Mouse (Mus musculus): ENCODE results near the gene Ift122. TPM values are rescaled to one million over a fixed set of nuclear protein-coding genes. Genes with fewer than 3 reads are reported as not detected.

The Ift122 gene
- polyA plus RNA-seq, 1 experiment, result 1.1 TPM

- TF ChIP-seq GATA1 (IDR thresholded peaks at IDR 0.05; ENCODE audit: borderline replicate concordance, low read length) (no peak), FLI1 (IDR thresholded peaks at IDR 0.05; ENCODE audit: low read length) (no peak)
- no peaks in the 10 kb centered on the region for H3K36me3 ChIP-seq (replicated peaks; ENCODE audit: low read length)
- no peak overlapping the region for H3K4me3 ChIP-seq (replicated peaks)
- H3K27me3 ChIP-seq (replicated peaks), result peaks cover 87% of the 10 kb centered on the region
- H3K9me3 ChIP-seq, result no peaks in the 10 kb centered on the region
- H3K4me1 ChIP-seq, result peaks cover 21% of the 10 kb centered on the region; the same call in 1 of the 2 replicates
These were observed 79.1 kb downstream of the Ift122 start for GRCm38 (mm10) chr6:115932391-115932790.

DNA sequence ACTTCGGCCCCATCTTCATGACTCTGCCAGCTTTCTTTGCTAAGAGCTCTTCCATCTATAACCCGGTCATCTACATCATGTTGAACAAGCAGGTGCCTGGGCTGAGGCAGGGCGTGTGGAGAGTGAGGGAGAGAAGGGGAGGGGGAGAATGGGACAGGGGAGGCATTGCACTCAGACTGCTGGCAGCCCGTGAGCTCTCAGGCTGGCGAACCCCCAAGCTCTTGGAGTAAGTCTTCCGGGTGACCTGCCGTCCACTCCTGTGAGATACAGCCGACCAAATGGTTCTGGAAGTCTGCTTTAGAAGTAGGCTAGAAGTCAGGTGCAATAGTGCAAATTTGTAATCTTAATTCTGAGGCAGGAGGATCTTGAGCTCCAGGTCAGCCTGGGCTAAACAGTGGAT is 82.3 kb downstream of the Ift122 start:
- H3K9me3 ChIP-seq, result peaks cover 10% of the 10 kb centered on the region; the same call in 1 of the 2 replicates
- H3K36me3 ChIP-seq (replicated peaks; ENCODE audit: low read length), result no peaks in the 10 kb centered on the region
- H3K4me1 ChIP-seq, result peaks cover 3% of the 10 kb centered on the region
- TF ChIP-seq GATA1 (IDR thresholded peaks at IDR 0.05; ENCODE audit: borderline replicate concordance, low read length) (no peak), FLI1 (IDR thresholded peaks at IDR 0.05; ENCODE audit: low read length) (no peak)
- H3K27me3 ChIP-seq (replicated peaks), result peaks cover 64% of the 10 kb centered on the region
- no peak overlapping the region for H3K4me3 ChIP-seq (replicated peaks)

GRCm38 (mm10) chr6:115938011-115938410 is 84.7 kb downstream of the Ift122 start:
- Histone ChIP-seq H3K27me3 (replicated peaks) (peaks cover 50% of the 10 kb centered on the region), H3K4me3 (replicated peaks) (no peak overlapping the region), H3K9me3 (peaks cover 10% of the 10 kb centered on the region; the same call in 1 of the 2 replicates), H3K4me1 (peaks cover 26% of the 10 kb centered on the region), H3K36me3 (replicated peaks; ENCODE audit: low read length) (no peaks in the 10 kb centered on the region)
- TF ChIP-seq FLI1 (IDR thresholded peaks at IDR 0.05; ENCODE audit: low read length) (no peak), GATA1 (IDR thresholded peaks at IDR 0.05; ENCODE audit: borderline replicate concordance, low read length) (no peak)

DNA sequence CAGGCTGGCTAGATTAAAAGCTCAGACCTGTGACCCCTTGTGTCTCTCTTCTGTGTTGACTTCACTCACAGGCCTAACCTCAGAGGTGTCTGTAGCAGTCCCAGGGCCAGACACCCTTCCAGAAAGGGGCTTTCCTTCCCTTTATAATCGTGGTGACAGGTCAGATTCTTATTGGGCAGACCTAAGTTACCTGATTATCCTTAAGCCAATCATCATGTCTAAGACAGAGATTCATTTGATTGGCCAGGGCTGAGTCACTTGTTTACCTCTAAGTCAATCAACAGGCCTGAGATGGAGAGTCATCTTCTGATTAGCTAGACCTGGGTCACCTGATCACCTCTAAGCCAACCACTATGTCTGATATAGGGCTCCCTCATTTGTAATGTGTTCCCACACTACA is 85.5 kb downstream of the Ift122 start:
- Histone ChIP-seq H3K9me3 (peaks cover 10% of the 10 kb centered on the region; the same call in 1 of the 2 replicates), H3K36me3 (replicated peaks; ENCODE audit: low read length) (no peaks in the 10 kb centered on the region), H3K27me3 (replicated peaks) (peaks cover 44% of the 10 kb centered on the region), H3K4me1 (peaks cover 33% of the 10 kb centered on the region), H3K4me3 (replicated peaks) (no peak overlapping the region)
- TF ChIP-seq FLI1 (IDR thresholded peaks at IDR 0.05; ENCODE audit: low read length), result no peak
- no peak for TF ChIP-seq GATA1 (IDR thresholded peaks at IDR 0.05; ENCODE audit: borderline replicate concordance, low read length)

GRCm38 (mm10) chr6:115940603-115941002 is 87.3 kb downstream of the Ift122 start:
- peaks cover 10% of the 10 kb centered on the region; the same call in 1 of the 2 replicates for H3K9me3 ChIP-seq
- peaks cover 51% of the 10 kb centered on the region for H3K4me1 ChIP-seq
- H3K36me3 ChIP-seq (replicated peaks; ENCODE audit: low read length), result no peaks in the 10 kb centered on the region
- no peak overlapping the region for H3K4me3 ChIP-seq (replicated peaks)
- TF ChIP-seq GATA1 (IDR thresholded peaks at IDR 0.05; ENCODE audit: borderline replicate concordance, low read length) (no peak), FLI1 (IDR thresholded peaks at IDR 0.05; ENCODE audit: low read length) (no peak)
- H3K27me3 ChIP-seq (replicated peaks), result peaks cover 36% of the 10 kb centered on the region

- no peak overlapping the region for H3K4me3 ChIP-seq (replicated peaks)
These were observed 87.9 kb downstream of the Ift122 start for GRCm38 (mm10) chr6:115941128-115941527.

DNA sequence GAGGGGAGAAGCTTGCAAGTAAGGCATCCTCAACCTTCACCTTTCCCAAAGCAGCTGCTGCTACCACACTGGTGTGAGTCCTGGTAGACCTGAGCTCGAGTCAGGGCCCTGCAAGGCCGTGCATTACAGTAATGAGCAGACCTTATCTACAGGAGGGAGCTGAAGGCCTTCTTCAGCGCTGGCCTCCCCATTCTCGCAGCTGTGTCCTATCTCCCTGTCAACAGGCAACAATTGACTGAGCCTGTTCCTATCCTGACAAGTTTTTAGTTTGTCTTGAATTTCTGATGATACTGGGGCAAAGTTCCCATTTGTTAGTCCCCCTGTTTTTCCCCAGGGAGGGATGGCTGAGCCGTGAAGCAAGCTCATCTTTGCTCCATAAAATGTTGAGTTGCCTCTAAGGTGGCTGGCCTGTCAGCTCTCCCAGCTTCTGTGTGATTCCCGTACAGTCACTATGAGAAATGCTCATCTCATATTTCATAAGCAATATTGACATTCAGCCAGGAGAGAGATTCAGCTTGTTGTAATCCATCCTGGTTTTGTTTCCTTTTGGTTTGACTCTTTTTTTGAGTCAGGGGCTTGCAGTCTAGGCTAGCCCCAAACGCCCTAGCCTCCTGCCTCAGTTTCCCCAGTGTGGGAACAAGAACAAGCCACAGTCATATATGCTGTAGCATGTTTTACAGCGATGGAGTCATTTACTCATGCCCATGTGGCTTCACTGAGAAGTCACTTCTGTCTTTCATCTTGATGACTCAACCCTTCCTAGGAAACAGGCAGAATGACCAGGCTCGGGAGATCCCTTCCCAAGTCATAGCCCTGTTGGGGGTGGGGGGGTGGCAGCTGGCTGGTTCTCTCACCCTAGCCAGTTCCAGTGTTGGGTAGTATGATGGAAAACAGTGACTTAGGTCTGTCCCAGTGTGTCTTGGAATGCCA is 90.5 kb downstream of the Ift122 start:
- Histone ChIP-seq H3K9me3 (no peaks in the 10 kb centered on the region), H3K4me1 (peaks cover 77% of the 10 kb centered on the region), H3K36me3 (replicated peaks; ENCODE audit: low read length) (no peaks in the 10 kb centered on the region), H3K4me3 (replicated peaks) (peak overlapping the region; percentile 20), H3K27me3 (replicated peaks) (peaks cover 44% of the 10 kb centered on the region)
- TF ChIP-seq FLI1 (IDR thresholded peaks at IDR 0.05; ENCODE audit: low read length) (no peak), GATA1 (IDR thresholded peaks at IDR 0.05; ENCODE audit: borderline replicate concordance, low read length) (no peak)

More at GRCm38 (mm10) chr6:115941128-115941527, 87.9 kb downstream of the Ift122 start:
- Histone ChIP-seq H3K4me1 (peaks cover 56% of the 10 kb centered on the region), H3K9me3 (peaks cover 10% of the 10 kb centered on the region; the same call in 1 of the 2 replicates), H3K36me3 (replicated peaks; ENCODE audit: low read length) (no peaks in the 10 kb centered on the region), H3K27me3 (replicated peaks) (peaks cover 34% of the 10 kb centered on the region)
- no peak for TF ChIP-seq GATA1 (IDR thresholded peaks at IDR 0.05; ENCODE audit: borderline replicate concordance, low read length)
- no peak for TF ChIP-seq FLI1 (IDR thresholded peaks at IDR 0.05; ENCODE audit: low read length)

DNA sequence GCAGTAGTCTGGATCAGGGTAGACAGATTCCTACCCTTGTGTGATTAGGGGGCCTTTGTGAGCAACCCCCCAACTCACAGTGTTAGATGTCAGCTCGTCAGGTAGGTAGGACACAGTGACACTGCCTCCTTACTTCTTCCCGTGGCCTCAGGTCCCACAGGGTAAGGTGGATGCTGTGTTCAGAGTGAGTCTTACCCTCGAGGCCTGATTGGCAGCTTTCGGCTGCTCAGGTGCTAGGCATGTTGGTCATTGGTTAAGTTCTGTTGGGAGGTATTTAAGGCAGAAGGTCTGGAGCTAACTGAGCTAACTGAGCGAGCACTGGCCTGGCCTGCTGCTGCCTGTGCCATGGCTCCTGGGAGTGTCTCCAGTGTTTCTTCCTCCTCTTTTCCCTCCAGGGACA is 91.4 kb downstream of the Ift122 start, which contains the start of gene H1foo:
Gene H1foo (plus strand): TSS at position 301 of the 400 bp plus-strand sequence.
- Histone ChIP-seq H3K36me3 (replicated peaks; ENCODE audit: low read length) (no peaks in the 10 kb centered on the region), H3K9me3 (no peaks in the 10 kb centered on the region), H3K4me3 (replicated peaks) (no peak within 1 kb of the TSS), H3K4me1 (peaks cover 80% of the 10 kb centered on the region), H3K27me3 (replicated peaks) (peaks cover 47% of the 10 kb centered on the region)
- TF ChIP-seq FLI1 (IDR thresholded peaks at IDR 0.05; ENCODE audit: low read length), result no peak
- no peak for TF ChIP-seq GATA1 (IDR thresholded peaks at IDR 0.05; ENCODE audit: borderline replicate concordance, low read length)

DNA sequence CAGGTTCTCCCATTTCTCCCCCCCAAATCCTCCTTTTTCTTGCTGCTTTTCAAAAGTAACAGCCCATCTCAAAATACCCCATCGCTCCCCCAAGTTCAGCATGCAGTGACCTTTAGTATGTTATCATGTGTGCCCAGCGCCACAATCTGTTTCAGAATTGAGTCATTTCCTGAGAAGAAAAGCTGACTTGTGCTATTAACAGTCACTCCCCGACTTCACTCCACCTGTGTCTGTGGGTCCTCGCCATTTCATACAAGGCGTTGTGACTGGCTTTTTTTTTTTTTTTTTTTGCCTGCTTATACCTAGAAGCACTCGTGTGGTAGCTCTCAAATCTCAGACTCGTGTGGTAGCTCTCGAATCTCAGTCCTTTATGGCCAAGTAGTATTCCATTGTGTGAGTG is 92.4 kb downstream of the Ift122 start:
- Histone ChIP-seq H3K36me3 (replicated peaks; ENCODE audit: low read length) (no peaks in the 10 kb centered on the region), H3K27me3 (replicated peaks) (peaks cover 53% of the 10 kb centered on the region), H3K4me1 (peaks cover 89% of the 10 kb centered on the region), H3K9me3 (no peaks in the 10 kb centered on the region), H3K4me3 (replicated peaks) (no peak overlapping the region)
- no peak for TF ChIP-seq FLI1 (IDR thresholded peaks at IDR 0.05; ENCODE audit: low read length)
- TF ChIP-seq GATA1 (IDR thresholded peaks at IDR 0.05; ENCODE audit: borderline replicate concordance, low read length), result no peak

DNA sequence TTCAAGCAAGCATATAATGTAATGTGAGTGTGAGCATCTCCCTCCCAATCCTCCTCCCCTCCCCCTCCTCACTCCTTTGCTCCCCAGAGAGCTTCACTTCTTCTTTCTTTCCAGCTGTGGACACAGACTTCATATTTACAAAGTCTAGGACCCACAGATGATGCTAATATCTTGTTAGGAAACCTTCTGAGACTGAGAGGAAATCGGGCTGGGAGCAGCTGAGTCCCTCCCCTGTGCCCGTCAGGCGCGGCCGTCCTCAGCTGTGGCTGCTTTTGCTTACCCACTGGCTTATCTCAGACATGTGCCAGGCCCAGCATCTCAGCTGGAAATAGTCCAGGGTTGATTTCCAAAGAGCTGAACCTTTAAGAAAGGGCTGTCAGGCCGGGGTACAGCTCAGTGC is 93.1 kb downstream of the Ift122 start:
- Histone ChIP-seq H3K4me1 (peaks cover 82% of the 10 kb centered on the region), H3K4me3 (replicated peaks) (no peak overlapping the region), H3K27me3 (replicated peaks) (peaks cover 52% of the 10 kb centered on the region), H3K36me3 (replicated peaks; ENCODE audit: low read length) (no peaks in the 10 kb centered on the region), H3K9me3 (peaks cover 4% of the 10 kb centered on the region)
- TF ChIP-seq FLI1 (IDR thresholded peaks at IDR 0.05; ENCODE audit: low read length) (no peak), GATA1 (IDR thresholded peaks at IDR 0.05; ENCODE audit: borderline replicate concordance, low read length) (no peak)
